Mouse (Mus musculus) gastrocnemius, postnatal 4 days (tissue): ENCODE results near the gene Smlr1. TPM values are rescaled to one million over a fixed set of nuclear protein-coding genes. Genes with fewer than 3 reads are reported as not detected.
A peak's percentile ranks its signal among the peaks of the same experiment; 100 is the strongest.

Experiments
- DNase-seq, 2 experiments: peaks; one replicate each; pipeline ENCODE4 v3.0.0; 2021 to 2022; ENCODE audit warnings: low spot score in 2 of 2, mixed read lengths in 2 of 2
- long read RNA-seq, 2 experiments: library from polyadenylated mRNA; stranded (forward); transcript quantifications; one replicate each; pipeline ENCODE4 v2.0.0; 2021
- total RNA-seq, 2 experiments: library from RNA; stranded (reverse); gene quantifications; 2 replicates each; pipeline ENCODE4 v1.2.3; 2021

The Smlr1 gene
- total RNA-seq: not detected
- long read RNA-seq, experiment 1: 0 reads
- long read RNA-seq, experiment 2: 0 reads

- DNase-seq: no peak
These were observed at the start of gene Smlr1 for GRCm38 (mm10) chr10:25535891-25536331. TSS of gene Smlr1 (minus strand) at chr10:25536267.

- peak in 1 of 2 experiments; percentile 16 for DNase-seq
These were observed 48.8 kb upstream of the Smlr1 start for GRCm38 (mm10) chr10:25584899-25585298.

GRCm38 (mm10) chr10:25580066-25580465 lies 44.0 kb upstream of the Smlr1 start:
- no peak for DNase-seq

GRCm38 (mm10) chr10:25571319-25572240 lies 35.5 kb upstream of the Smlr1 start:
- DNase-seq: no peak

GRCm38 (mm10) chr10:25552936-25553335 lies 16.9 kb upstream of the Smlr1 start:
- no peak for DNase-seq

- peak in 1 of 2 experiments; percentile 0 for DNase-seq
These were observed 5.0 kb upstream of the Smlr1 start for GRCm38 (mm10) chr10:25541097-25541496.

- peak in 1 of 2 experiments; percentile 3 for DNase-seq
These were observed 3.7 kb upstream of the Smlr1 start for GRCm38 (mm10) chr10:25539771-25540168.

- peak in 1 of 2 experiments; percentile 22 for DNase-seq
These were observed 3.2 kb upstream of the Smlr1 start for GRCm38 (mm10) chr10:25539146-25539770.

- peak in 1 of 2 experiments; percentile 4 for DNase-seq
These were observed 2.7 kb upstream of the Smlr1 start for GRCm38 (mm10) chr10:25538738-25539137.

GRCm38 (mm10) chr10:25536621-25537020 lies 554 bp upstream of the Smlr1 start:
- DNase-seq: peak in 1 of 2 experiments; percentile 3

GRCm38 (mm10) chr10:25534467-25534866 lies 1.6 kb downstream of the Smlr1 start:
- DNase-seq: no peak

- DNase-seq: no peak
These were observed 2.4 kb downstream of the Smlr1 start for GRCm38 (mm10) chr10:25533513-25534246.

GRCm38 (mm10) chr10:25533105-25533504 lies 3.0 kb downstream of the Smlr1 start:
- no peak for DNase-seq

GRCm38 (mm10) chr10:25531335-25531734 lies 4.7 kb downstream of the Smlr1 start:
- no peak for DNase-seq

- no peak for DNase-seq
These were observed 8.9 kb downstream of the Smlr1 start for GRCm38 (mm10) chr10:25527126-25527525.

- DNase-seq: peak in 1 of 2 experiments; percentile 23
These were observed 9.4 kb downstream of the Smlr1 start for GRCm38 (mm10) chr10:25526622-25527021.

- no peak for DNase-seq
These were observed 9.9 kb downstream of the Smlr1 start for GRCm38 (mm10) chr10:25526156-25526555.

GRCm38 (mm10) chr10:25523727-25524126 lies 12.3 kb downstream of the Smlr1 start:
- no peak for DNase-seq

- no peak for DNase-seq
These were observed 15.6 kb downstream of the Smlr1 start for GRCm38 (mm10) chr10:25520428-25520827.

- DNase-seq: no peak
These were observed 16.1 kb downstream of the Smlr1 start for GRCm38 (mm10) chr10:25519954-25520353.

GRCm38 (mm10) chr10:25513821-25514220 lies 22.2 kb downstream of the Smlr1 start:
- DNase-seq: no peak
